ENCODE assay signal across 10 mouse cellular contexts in the genomic region with DNA sequence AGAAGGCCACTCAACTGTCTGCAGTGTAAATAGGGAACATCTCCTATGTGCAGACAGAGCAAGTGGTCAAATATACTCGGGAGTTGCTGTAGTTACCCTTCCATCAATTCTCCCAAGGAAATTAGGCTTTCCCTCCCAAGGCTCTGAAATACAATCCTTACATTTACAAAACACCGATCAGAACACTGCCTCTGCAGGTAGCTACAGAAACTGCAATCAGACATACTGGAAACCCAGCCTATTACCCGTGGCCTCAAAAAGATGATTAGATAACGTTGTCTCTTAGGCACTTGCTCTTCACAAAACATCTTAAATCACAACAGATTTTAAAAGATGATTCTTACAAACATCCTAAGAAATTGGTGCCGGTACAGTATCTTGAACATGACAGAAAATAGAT.
A peak's percentile ranks its signal among the peaks of the same experiment; 100 is the strongest.
DNase-seq lines count a peak whose midpoint lies in the region; ATAC-seq and TF ChIP-seq lines count a peak whose summit lies in the region.
"Had no signal": no experiment of that assay in that cellular context is flagged by ENCODE, and none has a peak within 500 bp of the region (broad histone marks: within the 10 kb centered on the region; RNA-seq: fewer than 3 reads in every experiment).

No protein-coding gene starts in this region.

- peak; percentile 39 to 40 for DNase-seq in cerebellum, adult 18-20 months
- DNase-seq in cerebellum, adult 11 months = no peak
- no peak for DNase-seq in left cerebral cortex, adult 2 months (ENCODE audit: extremely low spot score in 1 of 2, low spot score in 2 of 2)
- no peak for DNase-seq in left cerebral cortex, adult 11 months (ENCODE audit: low spot score)
- DNase-seq in ZHBTc4 (ENCODE audit: low read depth, low spot score) = peak; percentile 58
- DNase-seq in spleen, postnatal 14 days (ENCODE audit: low spot score in 2 of 2) = no peak
- DNase-seq: lung, adult 18-20 months had no signal

- no peak overlapping the region for H3K4me3 ChIP-seq in left cerebral cortex, adult 2 months
- H3K4me3 ChIP-seq: hindbrain, embryonic 12.5 days had no signal

- no peak overlapping the region for H3K27ac ChIP-seq in left cerebral cortex, adult 2 months
- H3K27ac ChIP-seq: hindbrain, embryonic 12.5 days had no signal

- intact Hi-C loops in left cerebral cortex, adult 2 months (cut with DNase I) = no loop called here

- peak; percentile 85 for ATAC-seq in megakaryocyte progenitor cell, adult 5-6 weeks (replicated peaks; ENCODE audit: poor library complexity)
- no peak for ATAC-seq in erythroblast, adult 5-6 weeks (replicated peaks; ENCODE audit: low FRiP score, poor library complexity, severe bottlenecking)

- TF ChIP-seq CTCF in left cerebral cortex, adult 2 months (IDR thresholded peaks at IDR 0.05) = peak; percentile 52

Comparison
In these comparisons a context has a peak if more than half of its experiments do, and no peak if none do; other contexts are left out.
1. DNase-seq: peak in cerebellum, adult 18-20 months (2 of 2) and ZHBTc4 (single experiment); none in cerebellum, adult 11 months (single experiment), left cerebral cortex, adult 2 months (0 of 2), left cerebral cortex, adult 11 months (single experiment) and spleen, postnatal 14 days (0 of 2).